Mouse (Mus musculus) limb, embryonic 14.5 days (tissue): ENCODE data around the gene Rpl26. TPM values are rescaled to one million over a fixed set of nuclear protein-coding genes. Genes with fewer than 3 reads are reported as not detected.

Experiments used
- ATAC-seq: fragments of 200-750 bp; cut with Nextera tagmentation; 2 replicates; pipeline ENCODE4 v1.8.0; 2017; ENCODE audit warnings: low read depth, moderate number of reproducible peaks, moderate TSS enrichment; ENCODE audit not compliant: low FRiP score
- DNase-seq: peaks from one replicate; pipeline ENCODE4 v3.0.0-alpha.2; 2015; ENCODE audit warnings: low spot score
- H3K27ac ChIP-seq: fragments of 300-500 bp; sonication (generic); replicated peaks from 2 replicates; pipeline ENCODE4 v1.5.1; 2014; ENCODE audit warnings: low read depth, mild to moderate bottlenecking, low read length, moderate library complexity, mixed read lengths
- H3K27me3 ChIP-seq: fragments of 300-500 bp; sonication (generic); 2 replicates; pipeline ENCODE4 v1.6.1; 2014; ENCODE audit warnings: low read length, mixed read lengths; ENCODE audit not compliant: control insufficient read depth, insufficient read depth
- H3K36me3 ChIP-seq: fragments of 300-500 bp; sonication (generic); 2 replicates; pipeline ENCODE4 v1.6.1; 2014; ENCODE audit warnings: mild to moderate bottlenecking, low read length, moderate library complexity, mixed read lengths; ENCODE audit not compliant: control insufficient read depth, insufficient read depth
- H3K4me1 ChIP-seq: fragments of 300-500 bp; sonication (generic); 2 replicates; pipeline ENCODE4 v1.6.1; 2014; ENCODE audit warnings: antibody characterized with exemption, low read length, mixed read lengths; ENCODE audit not compliant: control insufficient read depth, insufficient read depth
- H3K4me2 ChIP-seq: fragments of 300-500 bp; sonication (generic); replicated peaks from 2 replicates; pipeline ENCODE4 v1.6.1; 2014; ENCODE audit warnings: low read depth, mild to moderate bottlenecking, low read length, moderate library complexity; ENCODE audit not compliant: severe bottlenecking
- H3K4me3 ChIP-seq: fragments of 300-500 bp; sonication (generic); replicated peaks from 2 replicates; pipeline ENCODE4 v1.5.1; 2014; ENCODE audit warnings: low read length
- H3K9ac ChIP-seq: fragments of 300-500 bp; sonication (generic); 2 replicates; pipeline ENCODE4 v1.6.1; 2014; ENCODE audit warnings: mild to moderate bottlenecking, low read depth, low read length, moderate library complexity; ENCODE audit not compliant: severe bottlenecking
- H3K9me3 ChIP-seq: fragments of 300-500 bp; sonication (generic); 2 replicates; pipeline ENCODE4 v1.6.1; 2016; ENCODE audit warnings: low read length; ENCODE audit not compliant: control insufficient read depth
- POLR2A ChIP-seq: fragments of 200-500 bp; IDR thresholded peaks from 2 replicates; pipeline ENCODE4 v1.8.0; 2012; ENCODE audit warnings: inconsistent platforms, mild to moderate bottlenecking, moderate library complexity, borderline replicate concordance; ENCODE audit not compliant: insufficient read depth, insufficient read length; ENCODE audit errors: extremely low read depth
- WGBS: fragments of 180-500 bp; shearing (Covaris S2); extraction: QIAGEN DNeasy Blood & Tissue Kit; methylation state at CpG from one replicate; pipeline ENCODE4 v1.1.7; 2014; 5-methylcytosine and 5-hydroxymethylcytosine counted together
- polyA plus RNA-seq, 2 experiments: library from polyadenylated mRNA; depleted of rRNA in 1 of 2; stranded (reverse) in 1 of 2; unstranded in 1 of 2; fragments of >200 nt; fragmentation: Nextera tagmentation in 1 of 2; extraction: Ambion mirVana in 1 of 2; gene quantifications; 2 replicates each; pipeline versions ENCODE4 v1.2.1 to v1.2.3; 2012 to 2014

The Rpl26 gene
- polyA plus RNA-seq, 2 experiments, result 1,230 to 3,506 TPM

DNA sequence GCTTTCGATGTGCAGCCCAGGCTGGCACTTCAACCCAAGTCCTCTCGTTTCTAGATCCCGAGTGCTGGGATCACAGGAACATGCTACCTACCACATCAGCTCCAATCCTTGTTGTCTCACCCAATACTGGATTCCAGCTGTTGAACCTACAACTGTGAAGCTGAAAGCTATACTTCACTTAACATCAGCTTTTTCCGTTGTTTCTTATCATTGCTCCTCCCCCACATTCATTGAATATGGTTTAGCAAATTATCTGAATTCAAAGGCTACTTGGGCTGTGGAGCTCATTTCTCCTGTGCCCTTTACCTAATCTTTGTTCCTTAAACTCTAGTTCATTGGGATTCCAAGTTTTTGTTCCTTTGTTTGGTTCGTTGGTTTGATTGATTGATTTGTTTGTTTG is 22.6 kb upstream of the Rpl26 start:
- ATAC-seq, result no peak
- no peak overlapping the region for H3K4me3 ChIP-seq
- no peaks in the 10 kb centered on the region for H3K9me3 ChIP-seq
- no peak overlapping the region for H3K9ac ChIP-seq
- no peaks in the 10 kb centered on the region for H3K4me1 ChIP-seq
- H3K36me3 ChIP-seq, result no peaks in the 10 kb centered on the region
- H3K27ac ChIP-seq, result no peak overlapping the region
- WGBS, result 89% methylated on average over 5 of the region's 5 CpGs
- no peak for DNase-seq
- no peak for TF ChIP-seq POLR2A
- no peaks in the 10 kb centered on the region for H3K27me3 ChIP-seq
- no peak overlapping the region for H3K4me2 ChIP-seq

DNA sequence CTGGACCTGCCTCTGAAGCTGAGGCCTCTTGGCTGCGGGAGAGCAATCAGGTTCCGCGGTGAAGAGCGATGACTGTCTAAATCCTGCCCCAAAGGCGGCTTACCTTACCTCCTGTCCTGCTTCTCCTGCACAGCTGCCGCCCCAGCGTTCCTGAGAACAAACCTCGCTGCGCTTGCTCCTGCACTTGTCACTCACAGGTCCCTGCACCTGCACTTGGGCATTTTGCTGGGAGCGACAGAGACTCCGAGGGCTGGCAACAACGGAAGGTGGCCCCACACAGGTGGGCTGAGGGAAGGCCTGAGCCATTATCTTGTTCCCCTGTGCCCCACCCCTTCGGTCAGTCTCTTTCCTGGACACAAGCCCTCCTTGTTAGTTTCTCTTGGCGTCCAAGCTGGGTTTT is 19.3 kb upstream of the Rpl26 start:
- no peaks in the 10 kb centered on the region for H3K27me3 ChIP-seq
- H3K27ac ChIP-seq, result no peak overlapping the region
- no peak overlapping the region for H3K9ac ChIP-seq
- H3K4me3 ChIP-seq, result no peak overlapping the region
- H3K4me1 ChIP-seq, result no peaks in the 10 kb centered on the region
- TF ChIP-seq POLR2A, result no peak
- DNase-seq (no peak), ATAC-seq (no peak)
- no peaks in the 10 kb centered on the region for H3K36me3 ChIP-seq
- WGBS, result 26% methylated on average over 14 of the region's 14 CpGs
- no peaks in the 10 kb centered on the region for H3K9me3 ChIP-seq
- no peak overlapping the region for H3K4me2 ChIP-seq

DNA sequence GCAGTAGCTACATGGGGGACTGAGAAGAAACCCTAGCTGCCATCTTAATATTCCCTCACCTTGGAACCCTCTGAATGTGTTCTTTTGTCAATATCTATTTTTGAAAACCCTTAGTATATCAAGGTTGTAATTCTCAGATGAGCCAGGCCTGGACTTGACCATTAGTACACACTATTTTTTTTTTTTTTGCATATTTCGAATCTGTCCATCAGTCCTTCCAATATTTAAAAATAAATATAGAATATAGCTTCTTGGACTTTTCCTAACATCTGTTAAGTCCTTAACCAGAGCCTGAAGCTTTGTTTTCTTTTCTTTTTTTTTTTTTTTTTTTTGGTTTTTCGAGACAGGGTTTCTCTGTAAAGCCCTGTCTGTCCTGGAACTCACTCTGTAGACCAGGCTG is 17.5 kb upstream of the Rpl26 start:
- H3K4me2 ChIP-seq, result no peak overlapping the region
- H3K4me3 ChIP-seq, result no peak overlapping the region
- no peak for ATAC-seq
- no peaks in the 10 kb centered on the region for H3K4me1 ChIP-seq
- TF ChIP-seq POLR2A, result no peak
- H3K36me3 ChIP-seq, result no peaks in the 10 kb centered on the region
- no peak overlapping the region for H3K9ac ChIP-seq
- no peak for DNase-seq
- no peaks in the 10 kb centered on the region for H3K9me3 ChIP-seq
- no peaks in the 10 kb centered on the region for H3K27me3 ChIP-seq
- H3K27ac ChIP-seq, result no peak overlapping the region
- WGBS, result 72% methylated on average over 2 of the region's 2 CpGs

DNA sequence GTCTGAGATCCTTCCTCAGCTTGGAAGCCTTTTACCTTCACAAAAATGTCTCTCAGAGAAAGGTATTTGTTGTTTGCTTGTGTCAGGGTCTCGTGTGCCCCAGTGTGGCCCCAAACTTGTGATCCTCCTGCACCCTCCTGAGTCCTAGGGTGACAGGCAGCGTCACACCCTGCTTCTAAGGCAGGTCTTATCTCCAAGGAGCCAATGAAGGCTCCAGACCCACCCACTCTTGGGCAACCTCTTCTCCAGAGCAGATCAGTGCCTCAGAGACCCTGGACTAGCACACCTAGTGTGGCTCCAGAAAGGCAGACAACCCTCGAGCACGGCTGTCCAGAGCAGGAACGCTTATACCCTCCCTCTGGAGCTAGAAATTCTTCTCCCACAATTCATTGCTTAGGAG is 17.0 kb upstream of the Rpl26 start:
- H3K4me3 ChIP-seq, result no peak overlapping the region
- no peak for TF ChIP-seq POLR2A

DNA sequence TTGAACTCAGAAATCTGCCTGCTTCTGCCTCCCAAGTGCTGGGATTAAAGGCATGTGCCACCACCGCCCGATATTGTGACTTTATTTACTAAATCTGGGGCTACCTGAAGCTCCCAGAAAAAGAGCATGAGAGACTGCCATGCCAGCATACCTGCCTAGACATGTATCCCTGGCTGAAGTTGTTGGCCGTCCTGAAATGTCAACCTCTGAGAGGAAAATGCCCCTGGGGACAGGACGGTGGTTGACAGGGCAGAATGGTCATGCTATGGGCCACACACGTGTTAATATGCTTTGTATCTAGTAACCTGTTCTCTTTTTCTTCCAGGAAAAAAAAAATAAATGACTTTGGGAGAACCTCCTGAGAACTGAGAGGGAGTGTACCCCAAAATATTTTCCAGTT is 15.3 kb upstream of the Rpl26 start:
- WGBS, result 71% methylated on average over 5 of the region's 5 CpGs
- DNase-seq, result no peak

More for the DNA sequence above, 17.0 kb upstream of the Rpl26 start:
- Histone ChIP-seq H3K36me3 (no peaks in the 10 kb centered on the region), H3K9me3 (no peaks in the 10 kb centered on the region), H3K27me3 (no peaks in the 10 kb centered on the region), H3K4me1 (no peaks in the 10 kb centered on the region), H3K27ac (no peak overlapping the region), H3K4me2 (no peak overlapping the region), H3K9ac (no peak overlapping the region)
- DNase-seq, result no peak
- ATAC-seq, result no peak
- WGBS, result 80% methylated on average over 5 of the region's 5 CpGs

DNA sequence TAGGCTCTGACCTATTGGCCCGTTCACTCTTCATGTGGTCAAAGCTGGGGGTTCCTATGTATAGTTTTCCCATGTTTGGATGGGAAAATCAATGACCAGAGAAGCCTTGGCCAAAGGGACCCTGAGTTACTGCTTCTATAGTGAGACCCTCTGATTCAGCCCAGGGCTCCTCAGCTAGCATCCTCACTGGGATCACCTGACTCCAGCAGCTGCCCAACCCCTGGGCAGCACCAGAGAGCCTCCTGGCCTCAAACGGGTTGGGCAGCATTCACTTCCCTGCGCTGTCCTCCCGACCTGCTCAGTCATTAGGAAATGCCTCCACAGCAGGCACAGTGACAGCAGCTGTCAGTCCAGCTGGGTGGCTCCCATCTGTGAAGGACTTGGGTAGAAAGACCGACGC is 13.1 kb upstream of the Rpl26 start, which contains the start of gene Rnf222:
TSS of gene Rnf222 (plus strand) at position 301 of the 400 bp plus-strand sequence.
- 31% methylated on average over 6 of the region's 6 CpGs for WGBS

More for the DNA sequence above, 15.3 kb upstream of the Rpl26 start:
- Histone ChIP-seq H3K27me3 (no peaks in the 10 kb centered on the region), H3K4me2 (no peak overlapping the region), H3K4me3 (no peak overlapping the region), H3K36me3 (no peaks in the 10 kb centered on the region), H3K27ac (no peak overlapping the region), H3K4me1 (no peaks in the 10 kb centered on the region), H3K9ac (no peak overlapping the region), H3K9me3 (no peaks in the 10 kb centered on the region)
- no peak for TF ChIP-seq POLR2A
- no peak for ATAC-seq

More for the DNA sequence above, 13.1 kb upstream of the Rpl26 start, which contains the start of gene Rnf222:
- DNase-seq (no peak), ATAC-seq (no peak)
- H3K9me3 ChIP-seq, result no peaks in the 10 kb centered on the region
- H3K4me1 ChIP-seq, result no peaks in the 10 kb centered on the region
- no peaks in the 10 kb centered on the region for H3K36me3 ChIP-seq
- no peak within 1 kb of the TSS for H3K27ac ChIP-seq
- no peak within 1 kb of the TSS for H3K4me3 ChIP-seq
- no peak within 1 kb of the TSS for H3K4me2 ChIP-seq
- TF ChIP-seq POLR2A, result no peak
- no peaks in the 10 kb centered on the region for H3K27me3 ChIP-seq
- H3K9ac ChIP-seq, result no peak within 1 kb of the TSS
